In the genomic region with DNA sequence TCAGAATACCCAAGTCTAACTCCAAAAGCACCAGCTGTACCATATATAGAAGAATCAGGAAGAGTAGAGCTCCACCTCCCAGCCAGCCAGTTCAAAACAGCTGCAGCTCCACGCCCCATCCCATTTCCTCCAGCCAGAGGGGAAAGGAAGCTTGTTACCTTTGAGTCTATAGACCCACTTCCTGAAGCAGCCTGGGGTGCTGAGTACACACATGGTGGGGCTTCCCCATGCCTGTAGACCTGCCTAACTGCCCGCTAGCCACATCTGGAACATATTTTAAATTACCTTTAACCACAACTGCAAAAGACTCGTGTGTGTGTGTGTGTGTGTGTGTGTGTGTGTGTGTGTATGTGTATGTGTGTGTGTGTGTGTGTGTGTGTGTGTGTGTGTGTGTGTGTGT, we compare ENCODE assay signal across 11 mouse cellular contexts.
A peak's percentile ranks its signal among the peaks of the same experiment; 100 is the strongest.
DNase-seq lines count a peak whose midpoint lies in the region; ATAC-seq and TF ChIP-seq lines count a peak whose summit lies in the region.
"Had no signal": no experiment of that assay in that cellular context is flagged by ENCODE, and none has a peak within 500 bp of the region (broad histone marks: within the 10 kb centered on the region; RNA-seq: fewer than 3 reads in every experiment).

No protein-coding gene starts in this region.

- DNase-seq in liver = peak; percentile 9
- no peak for DNase-seq in liver, postnatal 0 days
- DNase-seq in heart, postnatal 25 days (ENCODE audit: low spot score) = peak; percentile 15
- peak; percentile 61 to 76 for DNase-seq in thymus, adult 18-20 months
- DNase-seq in cerebellum, adult 2 months = no peak
- DNase-seq in ovary, postnatal 14 days (ENCODE audit: low spot score) = no peak
- no peak for DNase-seq in urinary bladder, postnatal 10 days (ENCODE audit: low spot score)
- DNase-seq: adrenal gland, postnatal 36 days; kidney, postnatal 4 days had no signal

- no peak overlapping the region for H3K4me3 ChIP-seq in liver, postnatal 0 days (ENCODE audit: low read depth, low read length)
- no peak overlapping the region for H3K4me3 ChIP-seq in cerebellum, adult 2 months (replicated peaks; ENCODE audit: insufficient read depth, low read depth, low read length)
- H3K4me3 ChIP-seq: midbrain, embryonic 12.5 days had no signal

- no peaks in the 10 kb centered on the region for H3K36me3 ChIP-seq in liver, postnatal 0 days (replicated peaks; ENCODE audit: insufficient read depth, low read length)
- H3K36me3 ChIP-seq: midbrain, embryonic 12.5 days had no signal

- H3K9me3 ChIP-seq in liver, postnatal 0 days (ENCODE audit: low read length) = no peaks in the 10 kb centered on the region
- H3K9me3 ChIP-seq: midbrain, embryonic 12.5 days had no signal

- no peak for TF ChIP-seq CTCF in liver, postnatal 0 days (IDR thresholded peaks at IDR 0.05; ENCODE audit: low read depth)
- no peak for TF ChIP-seq CTCF in cerebellum, adult 2 months (IDR thresholded peaks at IDR 0.05; ENCODE audit: borderline replicate concordance, insufficient read depth, low read depth, low read length)

- no peak for ATAC-seq in liver, postnatal 0 days
- peak; percentile 94 for ATAC-seq in activated CD4-positive, CD25-positive, alpha-beta regulatory T cell, adult 4 months

- no peaks in the 10 kb centered on the region for H3K4me1 ChIP-seq in liver, postnatal 0 days (ENCODE audit: insufficient read depth)
- H3K4me1 ChIP-seq in cerebellum, adult 2 months (ENCODE audit: control insufficient read depth, insufficient read depth, low read length) = no peaks in the 10 kb centered on the region
- H3K4me1 ChIP-seq: midbrain, embryonic 12.5 days had no signal

- intact Hi-C loops in heart, postnatal 25 days (cut with DNase I) = no loop called here

- TF ChIP-seq POLR2A in cerebellum, adult 2 months (IDR thresholded peaks at IDR 0.05; ENCODE audit: borderline replicate concordance, insufficient read depth, low read length) = no peak

- H3K9ac ChIP-seq in liver, postnatal 0 days (replicated peaks) = no peak overlapping the region
- H3K9ac ChIP-seq: midbrain, embryonic 12.5 days had no signal

- TF ChIP-seq EP300 in liver, postnatal 0 days (IDR thresholded peaks at IDR 0.05; ENCODE audit: low read depth) = no peak

- WGBS in liver, postnatal 0 days (ENCODE audit: insufficient replicate concordance) = 30% methylated on average over 3 of the region's 3 CpGs
- 95% methylated on average over 3 of the region's 3 CpGs for WGBS in cerebellum, adult 2 months

- no peaks in the 10 kb centered on the region for H3K27me3 ChIP-seq in liver, postnatal 0 days (ENCODE audit: insufficient read depth, low read length)
- no peaks in the 10 kb centered on the region for H3K27me3 ChIP-seq in cerebellum, adult 2 months (ENCODE audit: control insufficient read depth, insufficient read depth, low read length)
- H3K27me3 ChIP-seq: midbrain, embryonic 12.5 days had no signal

- H3K27ac ChIP-seq in liver, postnatal 0 days (ENCODE audit: low read depth) = no peak overlapping the region
- no peak overlapping the region for H3K27ac ChIP-seq in cerebellum, adult 2 months (ENCODE audit: insufficient read depth, low read length)
- H3K27ac ChIP-seq: midbrain, embryonic 12.5 days had no signal

- H3K4me2 ChIP-seq in liver, postnatal 0 days (ENCODE audit: low read depth, low read length) = no peak overlapping the region
- H3K4me2 ChIP-seq: midbrain, embryonic 12.5 days had no signal

Comparison
In these comparisons a context has a peak if more than half of its experiments do, and no peak if none do; other contexts are left out.
1. DNase-seq: peak in liver (single experiment), heart, postnatal 25 days (single experiment) and thymus, adult 18-20 months (2 of 2); none in liver, postnatal 0 days (single experiment), cerebellum, adult 2 months (0 of 2), ovary, postnatal 14 days (single experiment) and urinary bladder, postnatal 10 days (single experiment).